Mouse (Mus musculus) testis, adult 2 months (tissue): ENCODE measurements around the gene Gde1.

Experiments
- CTCF ChIP-seq: fragments of 200-500 bp; IDR thresholded peaks from 2 replicates; pipeline ENCODE4 v1.5.1; 2012; ENCODE audit warnings: low read depth, mild to moderate bottlenecking, inconsistent platforms, low read length, moderate library complexity; ENCODE audit not compliant: control insufficient read depth, insufficient read depth, insufficient replicate concordance
- POLR2A ChIP-seq: fragments of 200-500 bp; IDR thresholded peaks from 2 replicates; pipeline ENCODE4 v1.6.1; 2012; ENCODE audit warnings: low read depth, mild to moderate bottlenecking, inconsistent platforms, low read length, moderate library complexity; ENCODE audit not compliant: control insufficient read depth

- TF ChIP-seq CTCF (no peak), POLR2A (no peak)
Observed at GRCm38 (mm10) chr7:118708002-118708401, 2.4 kb upstream of the Gde1 start.
